Mouse (Mus musculus): Measurements from ENCODE around the gene Gm49373. TPM values are rescaled to one million over a fixed set of nuclear protein-coding genes. Genes with fewer than 3 reads are reported as not detected.
A peak's percentile ranks its signal among the peaks of the same experiment; 100 is the strongest.

Gm49373 gene
- total and polyA plus RNA-seq, 3 experiments, result 0.60 to 1.5 (median 0.85) TPM

DNA sequence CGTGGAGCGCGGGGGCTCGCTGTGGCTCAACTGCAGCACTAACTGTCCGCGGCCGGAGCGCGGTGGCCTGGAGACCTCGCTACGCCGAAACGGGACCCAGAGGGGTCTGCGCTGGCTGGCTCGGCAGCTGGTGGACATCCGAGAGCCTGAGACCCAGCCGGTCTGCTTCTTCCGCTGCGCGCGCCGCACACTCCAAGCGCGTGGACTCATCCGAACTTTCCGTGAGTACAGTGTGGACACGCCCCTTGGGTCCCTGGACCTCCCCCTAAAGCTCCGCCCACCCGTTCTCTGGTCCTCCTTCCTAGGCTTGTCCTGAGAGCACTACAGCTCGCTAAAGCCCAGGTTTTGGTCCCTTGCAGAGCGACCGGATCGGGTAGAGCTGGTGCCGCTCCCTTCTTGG is 39.8 kb downstream of the Gm49373 start:
- H3K9ac ChIP-seq (ENCODE audit: insufficient read depth, low read depth), result peak overlapping the region; percentile 31
- peaks cover 30 to 42% of the 10 kb centered on the region in 2 experiments for H3K36me3 ChIP-seq (replicated peaks in 1 of 2; ENCODE audit: control insufficient read depth in 1 of 2, insufficient read depth in 1 of 2, low read length in 1 of 2)
- peaks cover 12 to 43% of the 10 kb centered on the region in 2 experiments for H3K4me1 ChIP-seq (ENCODE audit: control insufficient read depth in 1 of 2, insufficient read depth in 2 of 2)
- dilution Hi-C loops (cut with MboI; ENCODE audit: extremely low pct_ligation_motif_present, extremely low pct_unique_long_range_greater_than_20kb, low sequenced_read_pairs) (no loop called here), in situ Hi-C loops (cut with MboI; ENCODE audit: low pct_ligation_motif_present, low pct_unique_long_range_greater_than_20kb, low sequenced_read_pairs) (loop anchor here (5.0 kb wide), 1 partner anchor 94 kb away; no protein-coding TSS in a partner anchor)
- no peak for TF ChIP-seq ZKSCAN1 (IDR thresholded peaks at IDR 0.05; ENCODE audit: borderline replicate concordance, low read depth, low read length)
- TF ChIP-seq NELFE (IDR thresholded peaks at IDR 0.05; ENCODE audit: low read depth, low read length), result peak; percentile 66
- peak; percentile 90 for TF ChIP-seq MXI1 (IDR thresholded peaks at IDR 0.05; ENCODE audit: low read depth, low read length)
- TF ChIP-seq JUN (IDR thresholded peaks at IDR 0.05; ENCODE audit: insufficient read depth, low read depth, low read length), result no peak
- no peak for TF ChIP-seq USF2 (conservative IDR thresholded peaks at IDR 0.05; ENCODE audit: low read depth, low read length)
- peak; percentile 73; the same call in 1 of the 2 replicates for TF ChIP-seq MAX (IDR thresholded peaks at IDR 0.05; ENCODE audit: low read length)
- TF ChIP-seq EP300 (IDR thresholded peaks at IDR 0.05; ENCODE audit: low read length), result no peak
- TF ChIP-seq SIN3A (IDR thresholded peaks at IDR 0.05; ENCODE audit: low read length), result peak; percentile 63
- TF ChIP-seq JUND (conservative IDR thresholded peaks at IDR 0.05; ENCODE audit: low read depth, low read length), result no peak
- TF ChIP-seq POLR2A (IDR thresholded peaks at IDR 0.05; ENCODE audit: low read depth, low read length), result peak; percentile 90
- TF ChIP-seq UBTF (IDR thresholded peaks at IDR 0.05; ENCODE audit: low read depth, low read length), result no peak
- TF ChIP-seq CHD2 (IDR thresholded peaks at IDR 0.05; ENCODE audit: low read length), result no peak
- no peak for TF ChIP-seq ETS1 (conservative IDR thresholded peaks at IDR 0.05; ENCODE audit: low read depth, low read length)
- TF ChIP-seq E2F4 (IDR thresholded peaks at IDR 0.05; ENCODE audit: insufficient replicate concordance, low read depth, low read length), result no peak
- TF ChIP-seq MAZ (IDR thresholded peaks at IDR 0.05; ENCODE audit: low read depth, low read length), result no peak
- peak; percentile 77 for TF ChIP-seq BHLHE40 (IDR thresholded peaks at IDR 0.05; ENCODE audit: low read depth, low read length)
- peak; percentile 57; the same call in 1 of the 2 replicates for TF ChIP-seq MYC (IDR thresholded peaks at IDR 0.05; ENCODE audit: low read depth, low read length)
- no peak for TF ChIP-seq RAD21 (IDR thresholded peaks at IDR 0.05; ENCODE audit: low read depth, low read length)
- TF ChIP-seq MEF2A (IDR thresholded peaks at IDR 0.05; ENCODE audit: borderline replicate concordance, low read depth, low read length), result peak; percentile 16; the same call in 1 of the 2 replicates
- TF ChIP-seq KAT2A (IDR thresholded peaks at IDR 0.05; ENCODE audit: insufficient replicate concordance, low read length), result no peak
- TF ChIP-seq NRF1 (IDR thresholded peaks at IDR 0.05; ENCODE audit: low read depth, low read length), result peak; percentile 70
- peak; percentile 71 for TF ChIP-seq TCF12 (IDR thresholded peaks at IDR 0.05; ENCODE audit: low read depth, low read length)
- no peak for TF ChIP-seq RCOR1 (conservative IDR thresholded peaks at IDR 0.05; ENCODE audit: low read depth, low read length)
- peak; percentile 71 for TF ChIP-seq TBP (conservative IDR thresholded peaks at IDR 0.05; ENCODE audit: low read depth, low read length)
- 0 out of 2 replicates have a peak, but pooled peaks have one; percentile 33 for TF ChIP-seq ELF1 (IDR thresholded peaks at IDR 0.05; ENCODE audit: low read depth, low read length)
- H3K79me2 ChIP-seq (replicated peaks; ENCODE audit: control insufficient read depth, extremely low read depth, insufficient read depth, poor library complexity, severe bottlenecking), result no peaks in the 10 kb centered on the region
- DNase-seq (ENCODE audit: extremely low read depth), result peak; percentile 94
- H3K9me3 ChIP-seq (replicated peaks; ENCODE audit: low read length), result no peaks in the 10 kb centered on the region
- no peaks in the 10 kb centered on the region for H3K27me3 ChIP-seq (replicated peaks)
- peak overlapping the region; percentile 74 for H3K4me2 ChIP-seq (ENCODE audit: insufficient read depth, low read depth, poor library complexity, severe bottlenecking)
- peak overlapping the region; percentile 67 to 76 (median 74) for H3K4me3 ChIP-seq (replicated peaks in 1 of 3; ENCODE audit: low read depth in 2 of 3, low read length in 2 of 3, poor library complexity in 1 of 3)
- peak overlapping the region; percentile 5 for H3K27ac ChIP-seq (ENCODE audit: insufficient read depth, low read depth)

Data from CH12.LX (cell line).